Mouse (Mus musculus): ENCODE data around the gene Dhx32.

DNA sequence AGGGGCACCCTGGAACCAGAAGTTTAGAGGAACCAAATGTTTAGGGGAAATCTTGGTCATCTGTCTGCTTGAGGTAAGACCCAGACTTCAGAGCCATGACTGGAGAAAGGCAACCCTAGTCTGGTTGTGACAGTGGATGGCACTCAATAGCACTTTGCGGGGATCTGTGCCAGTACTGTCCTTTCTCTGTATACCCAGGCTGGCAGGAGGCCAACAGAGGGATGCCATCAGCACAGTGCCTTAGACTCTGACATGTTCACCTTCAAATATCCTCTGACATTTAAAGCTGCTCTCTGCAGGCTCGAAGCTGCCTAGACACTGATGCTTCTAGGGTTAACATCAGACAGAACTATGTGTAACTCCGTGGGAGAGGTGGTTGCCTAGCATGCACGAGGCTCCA, 103.1 kb downstream of the Dhx32 start:
- TF ChIP-seq POLR2A (IDR thresholded peaks at IDR 0.05; ENCODE audit: insufficient read depth, low read length): no peak
- TF ChIP-seq CTCF (IDR thresholded peaks at IDR 0.05; ENCODE audit: low read depth, low read length): no peak
- no peak for TF ChIP-seq EP300 (IDR thresholded peaks at IDR 0.05; ENCODE audit: insufficient read depth, low read depth, low read length)
